Mouse (Mus musculus): ENCODE results near the gene Ces1g. TPM values are rescaled to one million over a fixed set of nuclear protein-coding genes. Genes with fewer than 3 reads are reported as not detected.

Gene Ces1g
- polyA plus RNA-seq, 1 experiment: not detected

- H3K4me2 ChIP-seq (ENCODE audit: low read depth): no peak overlapping the region
- H3ac ChIP-seq (ENCODE audit: control insufficient read depth, insufficient read length): no peak overlapping the region
- H3K27me3 ChIP-seq (ENCODE audit: control insufficient read depth, insufficient read depth, insufficient read length): no peaks in the 10 kb centered on the region
- no peaks in the 10 kb centered on the region for H3K79me2 ChIP-seq (ENCODE audit: control insufficient read depth, insufficient read depth)
- TF ChIP-seq SRF (IDR thresholded peaks at IDR 0.05; ENCODE audit: control insufficient read depth, insufficient read length, low read depth) (no peak), POLR2A (IDR thresholded peaks at IDR 0.05; ENCODE audit: insufficient read length, low read depth) (no peak), E2F4 (IDR thresholded peaks at IDR 0.05; ENCODE audit: insufficient read depth) (no peak), MAX (IDR thresholded peaks at IDR 0.05; ENCODE audit: low read depth) (no peak)
- no peaks in the 10 kb centered on the region for H3K36me3 ChIP-seq (ENCODE audit: control insufficient read depth, insufficient read depth)
- H3K4me3 ChIP-seq: no peak overlapping the region
Measured at GRCm38 (mm10) chr8:93332703-93333102, 4.4 kb downstream of the Ces1g start.

- no peaks in the 10 kb centered on the region for H3K79me2 ChIP-seq (ENCODE audit: control insufficient read depth, insufficient read depth)
- no peaks in the 10 kb centered on the region for H3K27me3 ChIP-seq (ENCODE audit: control insufficient read depth, insufficient read depth, insufficient read length)
- no peak for TF ChIP-seq POLR2A (IDR thresholded peaks at IDR 0.05; ENCODE audit: insufficient read length, low read depth)
- TF ChIP-seq MYOG (IDR thresholded peaks at IDR 0.05; ENCODE audit: control insufficient read depth in 1 of 3, insufficient read depth in 1 of 3, insufficient read length in 2 of 3, low read depth in 2 of 3): no peak
- H3K4me3 ChIP-seq: no peak overlapping the region
- H3K4me2 ChIP-seq (ENCODE audit: low read depth): no peak overlapping the region
- no peak overlapping the region for H3ac ChIP-seq (ENCODE audit: control insufficient read depth, insufficient read length)
- H3K36me3 ChIP-seq (ENCODE audit: control insufficient read depth, insufficient read depth): no peaks in the 10 kb centered on the region
Measured at GRCm38 (mm10) chr8:93331151-93331550, 6.0 kb downstream of the Ces1g start.

DNA sequence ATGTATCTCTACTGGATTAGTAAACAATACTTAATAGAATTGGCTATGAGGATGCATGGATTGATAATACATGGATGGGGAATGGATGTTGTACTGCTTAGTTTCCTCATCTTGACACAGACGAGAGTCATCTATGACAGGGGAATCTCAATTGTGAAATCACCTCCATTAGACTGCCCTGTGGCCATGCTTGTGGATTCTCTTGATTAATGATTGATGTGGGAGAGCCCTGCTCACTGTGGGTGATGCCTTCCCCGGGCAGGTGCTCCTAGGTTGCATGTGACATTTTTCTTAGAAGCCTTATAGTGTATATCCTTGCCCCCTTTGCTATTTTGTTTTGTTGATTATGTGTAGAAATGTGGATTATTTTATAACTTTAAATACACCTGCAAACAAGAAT is 12.0 kb downstream of the Ces1g start:
- Histone ChIP-seq H3K79me2 (ENCODE audit: control insufficient read depth, insufficient read depth) (no peaks in the 10 kb centered on the region), H3K36me3 (ENCODE audit: control insufficient read depth, insufficient read depth) (no peaks in the 10 kb centered on the region), H3ac (ENCODE audit: control insufficient read depth, insufficient read length) (no peak overlapping the region), H3K4me2 (ENCODE audit: low read depth) (no peak overlapping the region), H3K27me3 (ENCODE audit: control insufficient read depth, insufficient read depth, insufficient read length) (no peaks in the 10 kb centered on the region), H3K4me3 (no peak overlapping the region)
- TF ChIP-seq CEBPB (IDR thresholded peaks at IDR 0.05; ENCODE audit: insufficient read depth, poor library complexity, severe bottlenecking) (no peak), TCF12 (IDR thresholded peaks at IDR 0.05; ENCODE audit: insufficient read depth, poor library complexity, severe bottlenecking) (no peak), MYOD1 (IDR thresholded peaks at IDR 0.05; ENCODE audit: control insufficient read depth in 1 of 3, insufficient read length in 2 of 3, low read depth in 2 of 3) (no peak), POLR2A (IDR thresholded peaks at IDR 0.05; ENCODE audit: insufficient read length, low read depth) (no peak), USF1 (IDR thresholded peaks at IDR 0.05; ENCODE audit: low read depth) (no peak), MAX (IDR thresholded peaks at IDR 0.05; ENCODE audit: low read depth) (no peak), TCF3 (IDR thresholded peaks at IDR 0.05; ENCODE audit: insufficient read length, low read depth) (no peak), REST (IDR thresholded peaks at IDR 0.05; ENCODE audit: insufficient read depth, insufficient read length) (no peak), E2F4 (IDR thresholded peaks at IDR 0.05; ENCODE audit: insufficient read depth) (no peak), MYOG (IDR thresholded peaks at IDR 0.05; ENCODE audit: control insufficient read depth in 1 of 3, insufficient read depth in 1 of 3, insufficient read length in 2 of 3, low read depth in 2 of 3) (no peak), SRF (IDR thresholded peaks at IDR 0.05; ENCODE audit: control insufficient read depth, insufficient read length, low read depth) (no peak), POLR2AphosphoS2 (IDR thresholded peaks at IDR 0.05; ENCODE audit: insufficient read length, low read depth) (no peak)

GRCm38 (mm10) chr8:93317031-93317430 is 20.1 kb downstream of the Ces1g start:
- Histone ChIP-seq H3K4me3 (no peak overlapping the region), H3ac (ENCODE audit: control insufficient read depth, insufficient read length) (no peak overlapping the region), H3K79me2 (ENCODE audit: control insufficient read depth, insufficient read depth) (no peaks in the 10 kb centered on the region), H3K36me3 (ENCODE audit: control insufficient read depth, insufficient read depth) (no peaks in the 10 kb centered on the region), H3K4me2 (ENCODE audit: low read depth) (no peak overlapping the region), H3K27me3 (ENCODE audit: control insufficient read depth, insufficient read depth, insufficient read length) (no peaks in the 10 kb centered on the region)
- TF ChIP-seq USF1 (IDR thresholded peaks at IDR 0.05; ENCODE audit: low read depth) (no peak), MYOD1 (IDR thresholded peaks at IDR 0.05; ENCODE audit: control insufficient read depth in 1 of 3, insufficient read length in 2 of 3, low read depth in 2 of 3) (no peak), CEBPB (IDR thresholded peaks at IDR 0.05; ENCODE audit: insufficient read depth, poor library complexity, severe bottlenecking) (no peak), TCF3 (IDR thresholded peaks at IDR 0.05; ENCODE audit: insufficient read length, low read depth) (no peak), POLR2AphosphoS2 (IDR thresholded peaks at IDR 0.05; ENCODE audit: insufficient read length, low read depth) (no peak), TCF12 (IDR thresholded peaks at IDR 0.05; ENCODE audit: insufficient read depth, poor library complexity, severe bottlenecking) (no peak), SRF (IDR thresholded peaks at IDR 0.05; ENCODE audit: control insufficient read depth, insufficient read length, low read depth) (no peak), E2F4 (IDR thresholded peaks at IDR 0.05; ENCODE audit: insufficient read depth) (no peak), REST (IDR thresholded peaks at IDR 0.05; ENCODE audit: insufficient read depth, insufficient read length) (no peak), MYOG (IDR thresholded peaks at IDR 0.05; ENCODE audit: control insufficient read depth in 1 of 3, insufficient read depth in 1 of 3, insufficient read length in 2 of 3, low read depth in 2 of 3) (no peak), POLR2A (IDR thresholded peaks at IDR 0.05; ENCODE audit: insufficient read length, low read depth) (no peak), MAX (IDR thresholded peaks at IDR 0.05; ENCODE audit: low read depth) (no peak)

DNA sequence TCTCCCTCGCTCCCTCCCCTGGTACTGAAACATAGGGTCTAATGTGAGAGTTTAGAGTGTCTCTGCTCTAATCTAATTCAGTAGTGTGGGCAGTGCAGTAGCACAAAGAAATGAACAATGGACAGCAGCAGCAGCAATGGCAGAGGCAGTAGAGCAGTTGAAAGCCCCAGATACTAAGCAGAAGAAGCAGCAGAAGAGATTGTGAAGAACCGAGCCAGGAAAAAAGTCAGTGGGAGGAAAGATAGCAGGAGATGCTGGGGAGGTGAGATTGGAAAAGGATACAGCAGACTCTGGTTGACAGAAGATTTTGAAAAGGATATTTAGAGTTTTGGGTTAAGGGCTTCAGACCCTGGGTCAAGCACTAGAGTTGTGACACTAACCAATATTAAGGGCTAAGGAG is 21.6 kb downstream of the Ces1g start:
- Histone ChIP-seq H3ac (ENCODE audit: control insufficient read depth, insufficient read length) (no peak overlapping the region), H3K4me2 (ENCODE audit: low read depth) (no peak overlapping the region), H3K79me2 (ENCODE audit: control insufficient read depth, insufficient read depth) (no peaks in the 10 kb centered on the region), H3K36me3 (ENCODE audit: control insufficient read depth, insufficient read depth) (no peaks in the 10 kb centered on the region), H3K27me3 (ENCODE audit: control insufficient read depth, insufficient read depth, insufficient read length) (no peaks in the 10 kb centered on the region), H3K4me3 (no peak overlapping the region)
- TF ChIP-seq CEBPB (IDR thresholded peaks at IDR 0.05; ENCODE audit: insufficient read depth, poor library complexity, severe bottlenecking): no peak
- no peak for TF ChIP-seq E2F4 (IDR thresholded peaks at IDR 0.05; ENCODE audit: insufficient read depth)
- TF ChIP-seq MYOD1 (IDR thresholded peaks at IDR 0.05; ENCODE audit: control insufficient read depth in 1 of 3, insufficient read length in 2 of 3, low read depth in 2 of 3): no peak
- no peak for TF ChIP-seq TCF3 (IDR thresholded peaks at IDR 0.05; ENCODE audit: insufficient read length, low read depth)
- no peak for TF ChIP-seq TCF12 (IDR thresholded peaks at IDR 0.05; ENCODE audit: insufficient read depth, poor library complexity, severe bottlenecking)
- no peak for TF ChIP-seq REST (IDR thresholded peaks at IDR 0.05; ENCODE audit: insufficient read depth, insufficient read length)
- TF ChIP-seq USF1 (IDR thresholded peaks at IDR 0.05; ENCODE audit: low read depth): no peak
- TF ChIP-seq MAX (IDR thresholded peaks at IDR 0.05; ENCODE audit: low read depth): no peak
- no peak for TF ChIP-seq POLR2AphosphoS2 (IDR thresholded peaks at IDR 0.05; ENCODE audit: insufficient read length, low read depth)
- TF ChIP-seq POLR2A (IDR thresholded peaks at IDR 0.05; ENCODE audit: insufficient read length, low read depth): no peak
- TF ChIP-seq MYOG (IDR thresholded peaks at IDR 0.05; ENCODE audit: control insufficient read depth in 1 of 3, insufficient read depth in 1 of 3, insufficient read length in 2 of 3, low read depth in 2 of 3): no peak
- TF ChIP-seq SRF (IDR thresholded peaks at IDR 0.05; ENCODE audit: control insufficient read depth, insufficient read length, low read depth): no peak
